Mouse (Mus musculus) midbrain, embryonic 10.5 days (tissue): Measurements from ENCODE around the gene Slc36a1. TPM values are rescaled to one million over a fixed set of nuclear protein-coding genes. Genes with fewer than 3 reads are reported as not detected.

Experiments used
- DNase-seq: peaks from one replicate; pipeline ENCODE4 v3.0.0-alpha.2; 2017; ENCODE audit warnings: low spot score
- H3K27ac ChIP-seq: fragments of 300-500 bp; sonication (generic); replicated peaks from 2 replicates; pipeline ENCODE4 v1.5.1; 2016; ENCODE audit warnings: mild to moderate bottlenecking
- H3K27me3 ChIP-seq: fragments of 300-500 bp; sonication (generic); 2 replicates; pipeline ENCODE4 v1.6.1; 2016; ENCODE audit warnings: low read depth, mild to moderate bottlenecking; ENCODE audit not compliant: poor library complexity, severe bottlenecking
- H3K36me3 ChIP-seq: fragments of 300-500 bp; sonication (generic); 2 replicates; pipeline ENCODE4 v1.6.1; 2016; ENCODE audit warnings: mild to moderate bottlenecking, moderate library complexity
- H3K4me1 ChIP-seq: fragments of 300-500 bp; sonication (generic); 2 replicates; pipeline ENCODE4 v1.6.1; 2016
- H3K4me3 ChIP-seq: fragments of 300-500 bp; sonication (generic); 2 replicates; pipeline ENCODE4 v1.5.1; 2016; ENCODE audit warnings: mild to moderate bottlenecking, moderate library complexity
- H3K9me3 ChIP-seq: fragments of 300-500 bp; sonication (generic); replicated peaks from 2 replicates; pipeline ENCODE4 v1.6.1; 2016; ENCODE audit warnings: mild to moderate bottlenecking
- WGBS: fragments of 180-500 bp; shearing (Covaris S2); methylation state at CpG from one replicate; pipeline ENCODE4 v1.1.7; 2016; 5-methylcytosine and 5-hydroxymethylcytosine counted together
- polyA plus RNA-seq: library from polyadenylated mRNA; unstranded; fragments of >200 nt; fragmentation: Nextera tagmentation; extraction: Ambion mirVana; gene quantifications from 2 replicates; pipeline ENCODE4 v1.2.1, GENCODE M21; 2016

The Slc36a1 gene
- 0.77 and 1.0 TPM in 2 replicates for polyA plus RNA-seq

DNA sequence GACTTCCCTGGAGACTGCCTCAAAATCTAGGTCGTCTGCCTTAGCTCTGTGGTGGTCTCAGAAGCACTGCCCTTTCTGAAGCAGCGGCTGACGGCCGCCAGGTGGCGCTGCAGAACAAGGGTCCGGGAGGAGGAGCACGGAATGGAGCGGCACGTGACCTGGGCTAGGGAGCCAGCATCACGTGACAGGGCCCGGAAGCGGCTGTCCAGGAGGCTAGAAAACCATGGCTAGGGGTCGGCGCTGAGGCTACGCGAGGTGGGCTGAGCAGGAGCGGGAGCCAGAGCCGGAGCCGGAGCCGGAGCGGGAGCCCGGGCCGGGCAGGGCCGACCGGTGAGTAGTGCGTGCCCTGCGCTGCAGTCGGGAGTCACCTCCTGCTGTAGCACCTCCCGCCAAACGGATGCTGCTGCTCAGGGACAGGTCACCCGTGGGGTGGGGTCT lies at the start of gene Slc36a1:
Gene Slc36a1 (plus strand): TSS at position 192 of the 438 bp plus-strand sequence.
- Histone ChIP-seq H3K4me1 (peaks cover 23% of the 10 kb centered on the region), H3K27me3 (no peaks in the 10 kb centered on the region), H3K9me3 (no peaks in the 10 kb centered on the region), H3K4me3 (peak within 1 kb of the TSS; percentile 89), H3K36me3 (no peaks in the 10 kb centered on the region), H3K27ac (peak within 1 kb of the TSS; percentile 85)
- peak; percentile 97 for DNase-seq
- under 1% methylated on average over 31 of the region's 31 CpGs for WGBS

DNA sequence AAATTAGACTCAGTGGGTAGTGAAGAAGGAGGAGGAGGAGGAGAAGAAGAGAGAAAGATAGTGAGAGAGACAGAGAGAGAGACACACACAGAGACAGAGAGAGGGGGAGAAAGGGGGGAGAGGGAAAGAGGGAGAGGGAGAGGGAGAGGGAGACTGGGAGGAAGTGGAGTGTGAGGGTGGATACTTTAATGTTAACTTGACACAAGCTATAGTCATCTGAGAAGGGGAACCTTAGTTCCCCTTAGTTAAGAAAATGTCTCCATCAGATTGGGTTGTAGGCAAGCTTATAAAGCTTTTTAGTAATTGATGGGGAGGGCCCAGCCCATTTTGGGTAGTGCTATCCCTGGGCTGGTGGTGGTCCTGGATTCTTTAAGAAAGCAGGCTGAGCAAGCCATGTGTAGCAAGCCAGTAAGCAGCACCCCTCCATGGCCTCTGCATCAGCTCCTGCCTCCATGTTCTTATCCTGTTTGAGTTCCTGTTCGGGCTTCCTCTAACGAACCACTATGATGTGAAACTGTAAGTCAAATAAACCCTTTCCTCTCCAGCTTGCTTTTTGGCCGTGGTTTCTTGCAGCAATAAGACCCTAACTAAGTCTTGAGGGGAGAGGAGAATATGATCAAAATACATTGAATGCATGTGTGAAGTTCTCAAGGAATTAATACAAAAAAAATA lies 49.6 kb upstream of the Slc36a1 start:
- Histone ChIP-seq H3K36me3 (no peaks in the 10 kb centered on the region), H3K27ac (no peak overlapping the region), H3K4me1 (no peaks in the 10 kb centered on the region), H3K27me3 (no peaks in the 10 kb centered on the region), H3K9me3 (no peaks in the 10 kb centered on the region), H3K4me3 (no peak overlapping the region)
- DNase-seq = no peak
- 69% methylated on average over 3 of the region's 3 CpGs for WGBS

GRCm38 (mm10) chr11:55155070-55155421 lies 49.1 kb upstream of the Slc36a1 start:
- H3K27me3 ChIP-seq = no peaks in the 10 kb centered on the region
- no peak overlapping the region for H3K4me3 ChIP-seq
- no peaks in the 10 kb centered on the region for H3K4me1 ChIP-seq
- no peak overlapping the region for H3K27ac ChIP-seq
- no peaks in the 10 kb centered on the region for H3K36me3 ChIP-seq
- WGBS = 80% methylated on average over 6 of the region's 6 CpGs
- DNase-seq = no peak
- H3K9me3 ChIP-seq = no peaks in the 10 kb centered on the region

- no peaks in the 10 kb centered on the region for H3K9me3 ChIP-seq
- 54% methylated on average over 13 of the region's 13 CpGs for WGBS
- no peak overlapping the region for H3K27ac ChIP-seq
These were observed 45.3 kb upstream of the Slc36a1 start for GRCm38 (mm10) chr11:55158785-55159359.

GRCm38 (mm10) chr11:55162670-55163069 lies 41.5 kb upstream of the Slc36a1 start:
- no peaks in the 10 kb centered on the region for H3K36me3 ChIP-seq
- peak; percentile 41 for DNase-seq
- no peaks in the 10 kb centered on the region for H3K9me3 ChIP-seq
- WGBS = 52% methylated on average over 9 of the region's 9 CpGs
- no peak overlapping the region for H3K27ac ChIP-seq
- H3K4me3 ChIP-seq = no peak overlapping the region
- no peaks in the 10 kb centered on the region for H3K27me3 ChIP-seq
- no peaks in the 10 kb centered on the region for H3K4me1 ChIP-seq

More at GRCm38 (mm10) chr11:55158785-55159359, 45.3 kb upstream of the Slc36a1 start:
- no peaks in the 10 kb centered on the region for H3K36me3 ChIP-seq
- H3K4me1 ChIP-seq = no peaks in the 10 kb centered on the region
- H3K27me3 ChIP-seq = no peaks in the 10 kb centered on the region
- H3K4me3 ChIP-seq = no peak overlapping the region
- DNase-seq = peak; percentile 74

GRCm38 (mm10) chr11:55164723-55165122 lies 39.4 kb upstream of the Slc36a1 start:
- Histone ChIP-seq H3K27ac (no peak overlapping the region), H3K9me3 (no peaks in the 10 kb centered on the region), H3K4me3 (no peak overlapping the region), H3K27me3 (no peaks in the 10 kb centered on the region), H3K4me1 (no peaks in the 10 kb centered on the region), H3K36me3 (no peaks in the 10 kb centered on the region)
- WGBS = 47% methylated on average over 3 of the region's 3 CpGs
- no peak for DNase-seq

DNA sequence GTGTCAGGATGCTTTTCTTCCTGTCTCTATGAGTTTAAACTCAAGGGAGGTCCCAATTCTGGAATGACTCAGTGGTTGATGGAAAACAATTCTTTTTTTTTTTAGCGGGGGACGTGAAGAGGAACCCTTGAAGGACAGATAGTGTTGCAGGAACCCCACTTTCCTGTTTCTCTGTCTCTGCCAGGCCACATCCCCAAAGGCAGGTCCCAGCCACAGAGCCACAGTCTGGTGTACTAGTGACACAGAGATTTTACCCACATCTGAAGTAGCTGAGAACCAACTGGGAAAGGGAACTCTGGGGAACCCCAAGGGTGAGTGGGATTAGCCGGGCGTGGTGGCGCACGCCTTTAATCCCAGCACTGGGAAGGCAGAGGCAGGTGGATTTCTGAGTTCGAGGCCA lies 38.4 kb upstream of the Slc36a1 start:
- 89% methylated on average over 7 of the region's 7 CpGs for WGBS
- H3K27me3 ChIP-seq = no peaks in the 10 kb centered on the region
- H3K4me3 ChIP-seq = no peak overlapping the region

GRCm38 (mm10) chr11:55168504-55168903 lies 35.6 kb upstream of the Slc36a1 start:
- Histone ChIP-seq H3K9me3 (no peaks in the 10 kb centered on the region), H3K36me3 (no peaks in the 10 kb centered on the region), H3K4me3 (no peak overlapping the region), H3K27me3 (no peaks in the 10 kb centered on the region), H3K27ac (no peak overlapping the region), H3K4me1 (no peaks in the 10 kb centered on the region)
- no peak for DNase-seq
- 83% methylated on average over 4 of the region's 4 CpGs for WGBS

More for the DNA sequence above, 38.4 kb upstream of the Slc36a1 start:
- H3K36me3 ChIP-seq = no peaks in the 10 kb centered on the region
- no peak for DNase-seq
- no peaks in the 10 kb centered on the region for H3K4me1 ChIP-seq
- H3K27ac ChIP-seq = no peak overlapping the region
- no peaks in the 10 kb centered on the region for H3K9me3 ChIP-seq

DNA sequence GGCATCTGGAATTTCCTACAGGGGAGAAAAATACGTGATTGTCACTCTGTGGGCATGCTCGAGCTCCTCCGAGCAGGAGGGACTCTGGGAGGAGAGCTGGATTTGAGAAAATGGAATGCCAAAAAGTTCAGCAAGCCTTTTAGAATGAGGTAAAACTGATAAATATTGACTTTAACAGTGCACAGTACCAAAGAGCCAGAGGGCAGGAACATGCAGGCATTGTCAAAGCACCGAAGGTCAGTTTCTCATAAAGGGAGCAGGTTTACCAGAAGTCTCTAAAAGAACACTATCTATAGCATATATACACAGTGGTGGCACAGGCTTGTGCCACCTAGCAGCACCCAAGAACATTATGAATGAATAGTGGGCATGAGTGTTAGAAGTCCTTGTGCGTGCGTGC lies 35.2 kb upstream of the Slc36a1 start:
- Histone ChIP-seq H3K27ac (no peak overlapping the region), H3K4me3 (no peak overlapping the region), H3K36me3 (no peaks in the 10 kb centered on the region), H3K9me3 (no peaks in the 10 kb centered on the region), H3K4me1 (no peaks in the 10 kb centered on the region), H3K27me3 (no peaks in the 10 kb centered on the region)
- 89% methylated on average over 6 of the region's 6 CpGs for WGBS
- no peak for DNase-seq

GRCm38 (mm10) chr11:55170501-55170900 lies 33.6 kb upstream of the Slc36a1 start:
- 81% methylated on average over 4 of the region's 4 CpGs for WGBS
- Histone ChIP-seq H3K9me3 (no peaks in the 10 kb centered on the region), H3K4me3 (no peak overlapping the region)

GRCm38 (mm10) chr11:55178830-55179229 lies 25.3 kb upstream of the Slc36a1 start:
- 95% methylated on average over 4 of the region's 4 CpGs for WGBS
- no peaks in the 10 kb centered on the region for H3K27me3 ChIP-seq
- 0 out of 2 replicates have a peak, but pooled peaks cover 7% of the 10 kb centered on the region for H3K4me1 ChIP-seq
- no peaks in the 10 kb centered on the region for H3K9me3 ChIP-seq
- H3K36me3 ChIP-seq = no peaks in the 10 kb centered on the region
- DNase-seq = no peak
- no peak overlapping the region for H3K27ac ChIP-seq
- no peak overlapping the region for H3K4me3 ChIP-seq

More at GRCm38 (mm10) chr11:55170501-55170900, 33.6 kb upstream of the Slc36a1 start:
- no peaks in the 10 kb centered on the region for H3K27me3 ChIP-seq
- H3K36me3 ChIP-seq = no peaks in the 10 kb centered on the region
- H3K27ac ChIP-seq = no peak overlapping the region
- H3K4me1 ChIP-seq = no peaks in the 10 kb centered on the region
- no peak for DNase-seq

- WGBS = 89% methylated on average over 3 of the region's 3 CpGs
- Histone ChIP-seq H3K4me1 (0 out of 2 replicates have a peak, but pooled peaks cover 12% of the 10 kb centered on the region), H3K27ac (no peak overlapping the region)
These were observed 24.3 kb upstream of the Slc36a1 start for GRCm38 (mm10) chr11:55179856-55180255.

DNA sequence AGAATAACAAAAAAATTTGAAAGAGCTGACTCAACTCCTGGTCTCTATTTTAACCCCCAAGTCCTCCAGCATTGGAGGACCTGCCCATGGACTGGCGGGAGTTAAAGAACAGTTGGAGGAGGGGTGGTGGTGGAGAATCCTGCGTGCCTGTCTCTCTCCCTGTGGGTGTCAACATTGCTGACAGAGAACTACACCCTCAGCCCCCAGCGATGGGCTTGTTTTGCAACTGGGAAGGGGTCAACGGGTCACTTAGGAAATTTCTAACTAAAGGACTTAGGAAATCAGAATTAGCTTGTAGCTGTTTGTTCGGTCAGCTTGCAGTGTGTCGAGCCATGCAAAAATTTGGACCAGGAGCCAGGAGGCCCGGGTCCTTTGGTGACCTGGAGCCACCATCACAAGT lies 21.0 kb upstream of the Slc36a1 start:
- no peaks in the 10 kb centered on the region for H3K27me3 ChIP-seq
- 0 out of 2 replicates have a peak, but pooled peaks cover 13% of the 10 kb centered on the region for H3K4me1 ChIP-seq
- no peaks in the 10 kb centered on the region for H3K36me3 ChIP-seq
- H3K4me3 ChIP-seq = no peak overlapping the region
- DNase-seq = no peak
- 68% methylated on average over 7 of the region's 7 CpGs for WGBS
- no peaks in the 10 kb centered on the region for H3K9me3 ChIP-seq
- no peak overlapping the region for H3K27ac ChIP-seq

More at GRCm38 (mm10) chr11:55179856-55180255, 24.3 kb upstream of the Slc36a1 start:
- no peak for DNase-seq
- no peaks in the 10 kb centered on the region for H3K9me3 ChIP-seq
- H3K36me3 ChIP-seq = no peaks in the 10 kb centered on the region
- no peak overlapping the region for H3K4me3 ChIP-seq
- H3K27me3 ChIP-seq = no peaks in the 10 kb centered on the region
